Mouse (Mus musculus) forebrain, embryonic 12.5 days (tissue): ENCODE measurements around the gene Neurl4. TPM values are rescaled to one million over a fixed set of nuclear protein-coding genes. Genes with fewer than 3 reads are reported as not detected.
"Not testable (repeated sequence)": the region's sequence is repeated elsewhere in the genome, so short reads cannot be mapped to it uniquely, and the experiment has no call there.

ENCODE experiments used
- ATAC-seq: fragments of 200-750 bp; cut with Nextera tagmentation; 2 replicates; pipeline ENCODE4 v1.8.0; 2017; ENCODE audit warnings: moderate TSS enrichment; ENCODE audit not compliant: low FRiP score
- H3K27ac ChIP-seq: fragments of 300-500 bp; sonication (generic); 2 replicates; pipeline ENCODE4 v1.5.1; 2016; ENCODE audit warnings: mild to moderate bottlenecking
- H3K27me3 ChIP-seq: fragments of 300-500 bp; sonication (generic); 2 replicates; pipeline ENCODE4 v1.6.1; 2016; ENCODE audit warnings: mild to moderate bottlenecking
- H3K36me3 ChIP-seq: fragments of 300-500 bp; sonication (generic); replicated peaks from 2 replicates; pipeline ENCODE4 v1.6.1; 2016; ENCODE audit warnings: mild to moderate bottlenecking
- H3K4me1 ChIP-seq: fragments of 300-500 bp; sonication (generic); 2 replicates; pipeline ENCODE4 v1.6.1; 2016
- H3K4me2 ChIP-seq: fragments of 300-500 bp; sonication (generic); 2 replicates; pipeline ENCODE4 v1.6.1; 2016; ENCODE audit warnings: mild to moderate bottlenecking, moderate library complexity
- H3K4me3 ChIP-seq: fragments of 300-500 bp; sonication (generic); replicated peaks from 2 replicates; pipeline ENCODE4 v1.5.1; 2016; ENCODE audit warnings: mild to moderate bottlenecking
- H3K9ac ChIP-seq: fragments of 300-500 bp; sonication (generic); 2 replicates; pipeline ENCODE4 v1.6.1; 2016; ENCODE audit warnings: mild to moderate bottlenecking
- H3K9me3 ChIP-seq: fragments of 300-500 bp; sonication (generic); 2 replicates; pipeline ENCODE4 v1.6.1; 2016
- WGBS: fragments of 180-500 bp; shearing (Covaris S2); methylation state at CpG from one replicate; pipeline ENCODE4 v1.1.7; 2016; 5-methylcytosine and 5-hydroxymethylcytosine counted together
- polyA plus RNA-seq: library from polyadenylated mRNA; unstranded; fragments of >200 nt; fragmentation: Nextera tagmentation; extraction: Ambion mirVana; gene quantifications from 2 replicates; pipeline ENCODE4 v1.2.1, GENCODE M21; 2016

Gene Neurl4
- polyA plus RNA-seq, 1 experiment from 2014 or later: 19.3 TPM

DNA sequence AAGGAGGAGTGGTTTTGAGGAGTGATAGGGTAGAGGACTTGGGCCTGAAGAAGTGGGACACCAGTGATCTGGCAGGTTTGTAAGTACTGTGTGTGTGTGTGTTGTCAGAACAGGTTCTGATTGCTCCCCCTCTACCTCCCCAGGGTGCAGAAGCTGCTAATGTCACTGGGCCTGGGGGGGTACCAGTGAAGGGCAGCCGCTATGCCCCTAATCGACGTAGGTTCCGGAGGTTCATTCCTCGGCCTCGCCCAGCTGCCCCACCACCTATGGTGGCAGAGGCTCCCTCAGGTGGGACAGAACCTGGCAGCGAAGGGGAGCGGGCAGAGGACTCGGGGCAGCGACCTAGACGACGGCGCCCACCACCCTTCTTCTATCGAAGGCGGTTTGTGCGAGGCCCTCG is 38.9 kb downstream of the Neurl4 start:
- H3K27me3 ChIP-seq: peaks cover 39% of the 10 kb centered on the region
- peaks cover 22% of the 10 kb centered on the region for H3K4me1 ChIP-seq

DNA sequence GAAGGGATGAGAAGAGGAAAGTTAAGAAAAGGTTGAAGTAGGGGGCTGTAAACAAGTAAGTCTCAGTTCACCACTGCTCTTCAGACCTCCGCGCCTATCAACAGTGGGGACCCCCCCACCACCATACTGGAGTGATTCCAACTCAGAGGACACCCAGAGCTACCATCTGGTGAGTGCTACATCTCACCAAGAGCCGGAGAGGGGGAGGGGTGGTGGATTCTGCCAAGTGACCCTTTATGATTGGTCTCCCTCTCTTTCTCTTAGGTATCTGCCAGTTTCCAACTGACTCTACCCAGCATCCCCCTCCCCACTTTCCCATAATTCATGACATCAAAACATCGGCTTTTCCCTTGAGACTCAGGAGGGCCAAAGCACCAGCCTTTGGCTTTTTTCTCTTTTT is 40.1 kb downstream of the Neurl4 start:
- no peaks in the 10 kb centered on the region for H3K9me3 ChIP-seq
- 86% methylated on average over 4 of the region's 4 CpGs for WGBS
- H3K36me3 ChIP-seq: peaks cover 18% of the 10 kb centered on the region

More for the DNA sequence above, 38.9 kb downstream of the Neurl4 start:
- Histone ChIP-seq H3K36me3 (peaks cover 10% of the 10 kb centered on the region), H3K4me2 (no peak overlapping the region), H3K9me3 (no peaks in the 10 kb centered on the region), H3K9ac (no peak overlapping the region), H3K4me3 (no peak overlapping the region), H3K27ac (no peak overlapping the region)
- 92% methylated on average over 17 of the region's 17 CpGs for WGBS
- no peak for ATAC-seq

DNA sequence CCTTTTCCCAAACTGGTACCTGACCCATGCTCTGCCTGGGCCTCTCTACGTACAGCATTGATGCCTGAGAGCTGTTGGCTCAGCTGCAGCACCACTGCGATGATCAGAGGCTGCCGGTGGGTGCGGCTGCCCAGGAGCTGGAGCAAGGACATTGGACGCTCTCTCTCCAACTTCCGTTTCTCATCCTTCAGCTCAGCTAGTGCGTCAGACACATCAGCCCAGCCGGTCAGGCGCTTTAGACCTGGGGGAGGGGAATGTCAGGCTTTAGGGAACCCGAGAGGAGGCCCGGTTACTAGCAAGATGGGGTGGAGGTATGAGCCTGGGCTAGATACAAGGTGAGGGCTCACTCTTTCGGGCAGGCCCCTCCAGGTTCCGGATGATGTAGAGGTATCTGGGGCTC is 44.3 kb downstream of the Neurl4 start:
- Histone ChIP-seq H3K4me2 (no peak overlapping the region), H3K9me3 (no peaks in the 10 kb centered on the region), H3K4me1 (peaks cover 25% of the 10 kb centered on the region), H3K27ac (no peak overlapping the region), H3K27me3 (0 out of 2 replicates have a peak, but pooled peaks cover 3% of the 10 kb centered on the region), H3K4me3 (no peak overlapping the region), H3K9ac (no peak overlapping the region), H3K36me3 (peaks cover 18% of the 10 kb centered on the region)
- WGBS: 85% methylated on average over 13 of the region's 13 CpGs
- ATAC-seq: no peak

More for the DNA sequence above, 40.1 kb downstream of the Neurl4 start:
- peaks cover 15% of the 10 kb centered on the region for H3K4me1 ChIP-seq
- H3K9ac ChIP-seq: no peak overlapping the region
- peaks cover 33% of the 10 kb centered on the region for H3K27me3 ChIP-seq
- H3K4me3 ChIP-seq: no peak overlapping the region
- no peak overlapping the region for H3K27ac ChIP-seq
- H3K4me2 ChIP-seq: no peak overlapping the region
- no peak for ATAC-seq

DNA sequence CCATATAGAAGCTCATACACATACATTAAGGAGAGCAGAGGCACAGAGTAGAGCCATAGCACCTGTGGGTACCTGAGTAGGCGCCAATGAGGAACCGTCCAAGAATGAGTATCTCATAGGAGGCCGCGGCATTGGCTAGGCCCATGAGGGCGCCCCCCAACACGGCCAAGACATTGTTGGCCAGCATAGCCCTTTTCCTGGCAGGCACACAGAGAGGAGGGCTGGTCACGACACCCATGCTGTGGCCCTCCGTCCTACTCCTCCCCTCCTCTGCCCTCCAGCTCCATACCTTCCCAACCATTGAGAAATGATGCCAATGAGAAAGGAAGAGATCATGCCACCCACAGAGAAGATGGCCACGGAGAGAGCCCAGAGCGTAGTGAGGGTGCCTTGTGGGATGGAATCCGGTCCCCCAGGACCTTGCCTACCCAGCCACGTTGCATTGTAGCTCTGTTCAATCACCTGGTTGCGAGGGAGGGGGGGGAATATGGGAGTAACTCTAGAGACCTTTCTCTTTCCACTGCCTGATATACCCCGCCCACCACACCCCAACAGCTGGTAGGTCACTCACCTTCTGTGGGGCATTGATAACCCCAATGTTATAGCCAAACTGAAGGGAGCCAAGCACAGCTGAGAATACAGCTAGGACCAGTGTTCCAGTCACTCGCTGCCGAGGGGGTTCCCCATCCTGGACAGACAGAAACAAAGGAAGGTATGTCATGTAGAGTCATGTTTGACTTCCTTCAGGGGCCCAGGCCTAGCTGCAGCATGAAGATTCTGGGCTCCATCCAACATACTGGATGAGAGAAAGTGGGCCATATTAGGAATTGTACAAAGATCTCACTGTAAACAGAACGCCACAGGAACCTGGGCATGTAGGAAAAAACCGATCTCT is 45.4 kb downstream of the Neurl4 start:
- Histone ChIP-seq H3K4me2 (peak overlapping the region; percentile 68; the same call in 1 of the 2 replicates), H3K9ac (no peak overlapping the region), H3K9me3 (no peaks in the 10 kb centered on the region), H3K36me3 (peaks cover 18% of the 10 kb centered on the region), H3K27me3 (peaks cover 9% of the 10 kb centered on the region; the same call in 1 of the 2 replicates), H3K4me1 (peaks cover 25% of the 10 kb centered on the region), H3K4me3 (peak overlapping the region; percentile 45; the same call in 1 of the 2 replicates), H3K27ac (no peak overlapping the region)
- WGBS: 92% methylated on average over 18 of the region's 18 CpGs
- no peak for ATAC-seq

DNA sequence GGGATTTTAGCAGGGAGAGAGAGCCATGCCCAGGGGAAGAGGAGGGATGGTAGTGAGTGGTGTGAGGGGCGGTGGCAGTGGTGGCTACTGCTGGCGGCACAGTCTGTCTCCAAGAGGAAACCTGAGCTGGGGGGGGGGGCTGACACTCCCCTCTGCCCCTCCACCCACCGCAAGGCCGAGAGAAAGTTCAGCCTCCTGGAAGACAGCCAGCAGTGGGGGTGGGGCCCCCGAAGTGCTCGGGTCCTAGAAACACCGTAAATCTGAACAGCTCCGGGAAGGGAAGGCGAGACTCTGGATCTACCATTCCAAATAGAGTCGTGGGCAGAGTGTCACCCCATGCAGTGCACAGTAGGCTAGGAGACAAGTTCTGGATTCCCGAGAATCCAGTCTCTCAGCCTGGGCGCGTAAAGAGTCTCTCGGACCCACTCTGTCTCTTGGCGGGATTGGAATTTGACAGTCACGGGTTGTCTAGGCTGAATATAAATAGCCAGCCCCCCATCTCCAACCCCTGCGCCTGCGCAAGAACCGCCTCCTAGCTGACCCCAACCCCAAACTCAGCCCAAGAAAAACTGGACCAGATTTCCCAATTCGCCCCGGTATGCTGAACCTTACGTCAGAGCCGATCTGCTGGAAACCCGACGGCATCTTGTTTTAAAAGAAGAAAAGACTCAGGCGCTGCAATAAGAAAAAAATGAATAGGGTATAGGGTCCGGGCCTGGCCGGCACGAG is 46.6 kb downstream of the Neurl4 start:
- peaks cover 18% of the 10 kb centered on the region for H3K36me3 ChIP-seq
- H3K9me3 ChIP-seq: no peaks in the 10 kb centered on the region

DNA sequence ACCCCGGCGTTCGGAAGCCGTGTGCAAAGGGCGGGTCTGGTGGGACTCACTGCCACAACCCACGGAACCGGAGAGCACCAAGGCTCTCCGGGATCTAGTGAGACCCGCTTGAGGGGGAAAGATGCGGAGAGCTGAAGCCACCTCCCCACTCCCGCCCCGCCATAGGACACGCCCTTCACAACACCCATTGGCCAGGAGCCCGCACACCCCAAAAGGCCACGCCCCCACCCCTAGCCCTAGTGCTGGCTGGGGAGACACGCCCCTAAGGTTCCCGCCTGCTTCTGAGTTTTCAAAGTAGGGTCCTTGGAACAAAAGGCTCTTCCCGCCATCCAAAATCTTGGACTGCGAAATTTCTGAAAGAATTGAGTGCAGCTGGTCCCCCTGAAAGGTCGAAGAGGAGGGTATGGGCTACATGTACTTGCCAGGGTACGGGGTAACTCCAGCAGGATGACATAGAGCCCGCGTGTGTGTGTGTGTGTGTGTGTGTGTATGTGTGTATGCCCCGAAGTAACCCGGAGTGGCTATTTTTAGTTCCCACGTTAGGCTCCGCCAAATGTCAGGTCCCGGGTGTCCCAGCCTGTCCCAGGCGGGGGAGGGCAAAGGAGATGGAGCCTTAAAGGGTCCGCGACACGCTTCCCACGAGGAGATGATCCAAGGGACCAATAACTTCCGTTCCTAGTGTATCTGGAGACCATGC is 47.3 kb downstream of the Neurl4 start, which contains the start of gene Slc2a4:
Gene Slc2a4, minus strand, starts transcription at position 123 of the 697 bp plus-strand sequence.
- peak; percentile 96 for ATAC-seq
- 1% methylated on average over 34 of the region's 34 CpGs for WGBS

More for the DNA sequence above, 46.6 kb downstream of the Neurl4 start:
- peak overlapping the region; percentile 45 for H3K4me3 ChIP-seq
- WGBS: 3% methylated on average over 29 of the region's 29 CpGs
- H3K9ac ChIP-seq: peak overlapping the region; percentile 56
- peaks cover 13% of the 10 kb centered on the region for H3K27me3 ChIP-seq
- peak overlapping the region; percentile 68 for H3K4me2 ChIP-seq
- peak; percentile 39 for ATAC-seq
- H3K4me1 ChIP-seq: peaks cover 25% of the 10 kb centered on the region
- H3K27ac ChIP-seq: peak overlapping the region; percentile 71

DNA sequence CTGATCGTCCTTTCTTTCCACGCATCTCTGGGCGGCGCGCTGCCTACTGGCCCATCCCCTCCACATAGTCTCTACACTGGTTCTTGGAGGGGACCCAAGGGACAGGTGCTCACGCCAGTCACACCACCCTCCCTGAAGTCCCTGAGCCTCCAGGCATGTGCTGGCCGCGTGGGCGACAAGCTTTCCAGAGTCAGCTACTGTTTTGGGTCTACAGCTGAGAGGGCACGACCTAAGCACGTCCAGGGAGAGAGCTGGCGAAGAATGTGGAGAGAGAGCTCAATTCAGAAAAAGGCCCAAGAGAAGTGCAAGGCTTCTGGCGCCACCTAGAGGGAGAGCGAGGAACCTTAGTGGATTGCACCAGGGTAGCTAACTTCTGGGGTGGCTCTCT is 47.9 kb downstream of the Neurl4 start:
- Histone ChIP-seq H3K4me3 (peak overlapping the region; percentile 45), H3K27ac (peak overlapping the region; percentile 92), H3K36me3 (peaks cover 17% of the 10 kb centered on the region), H3K9ac (peak overlapping the region; percentile 57), H3K9me3 (no peaks in the 10 kb centered on the region), H3K27me3 (peaks cover 13% of the 10 kb centered on the region), H3K4me2 (peak overlapping the region; percentile 68), H3K4me1 (peaks cover 25% of the 10 kb centered on the region)
- ATAC-seq: peak; percentile 58
- 0% methylated on average over 14 of the region's 14 CpGs for WGBS

More for the DNA sequence above, 47.3 kb downstream of the Neurl4 start, which contains the start of gene Slc2a4:
- Histone ChIP-seq H3K4me2 (peak within 1 kb of the TSS; percentile 68), H3K36me3 (peaks cover 18% of the 10 kb centered on the region), H3K27ac (peak within 1 kb of the TSS; percentile 92), H3K9ac (peak within 1 kb of the TSS; percentile 57), H3K27me3 (peaks cover 13% of the 10 kb centered on the region), H3K9me3 (no peaks in the 10 kb centered on the region), H3K4me1 (peaks cover 25% of the 10 kb centered on the region), H3K4me3 (peak within 1 kb of the TSS; percentile 45)

DNA sequence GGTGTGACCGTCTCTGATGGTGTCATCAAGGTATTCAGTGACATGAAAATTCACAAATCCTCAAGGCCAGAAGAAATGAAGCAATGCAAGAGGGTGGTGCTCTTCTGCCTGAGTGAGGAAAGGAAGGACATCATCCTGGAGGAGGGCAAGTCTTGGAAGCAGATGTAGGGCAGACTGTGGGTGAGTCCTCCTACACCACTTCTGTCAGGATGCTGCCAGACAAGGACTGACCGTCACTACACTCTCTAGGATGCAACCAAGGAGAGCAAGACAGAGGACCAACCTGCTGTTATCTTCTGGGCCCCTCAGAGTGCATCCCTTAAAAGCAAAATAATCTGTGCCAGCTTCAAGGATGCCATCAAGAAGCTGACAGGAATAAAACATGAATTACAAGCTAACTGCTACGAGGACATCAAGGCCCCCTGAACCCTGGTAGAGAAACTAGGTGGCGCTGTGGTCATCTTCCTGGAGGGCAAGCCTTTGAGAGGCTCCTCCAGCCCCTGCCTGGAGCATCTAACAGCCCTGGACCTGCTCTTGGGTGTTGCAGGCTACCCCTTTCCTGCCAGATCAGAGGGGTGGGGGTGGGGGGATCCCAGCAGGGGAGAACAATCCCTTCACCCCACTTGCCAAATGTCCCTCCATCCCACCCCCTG is 50.1 kb downstream of the Neurl4 start:
- Histone ChIP-seq H3K9me3 (no peaks in the 10 kb centered on the region), H3K4me3 (no peak overlapping the region), H3K4me2 (no peak overlapping the region), H3K4me1 (peaks cover 25% of the 10 kb centered on the region), H3K36me3 (no peaks in the 10 kb centered on the region), H3K9ac (peak overlapping the region; percentile 17; the same call in 1 of the 2 replicates), H3K27me3 (peaks cover 13% of the 10 kb centered on the region), H3K27ac (no peak overlapping the region)
- ATAC-seq: no peak
- WGBS: 46% methylated on average over 4 of the region's 4 CpGs

DNA sequence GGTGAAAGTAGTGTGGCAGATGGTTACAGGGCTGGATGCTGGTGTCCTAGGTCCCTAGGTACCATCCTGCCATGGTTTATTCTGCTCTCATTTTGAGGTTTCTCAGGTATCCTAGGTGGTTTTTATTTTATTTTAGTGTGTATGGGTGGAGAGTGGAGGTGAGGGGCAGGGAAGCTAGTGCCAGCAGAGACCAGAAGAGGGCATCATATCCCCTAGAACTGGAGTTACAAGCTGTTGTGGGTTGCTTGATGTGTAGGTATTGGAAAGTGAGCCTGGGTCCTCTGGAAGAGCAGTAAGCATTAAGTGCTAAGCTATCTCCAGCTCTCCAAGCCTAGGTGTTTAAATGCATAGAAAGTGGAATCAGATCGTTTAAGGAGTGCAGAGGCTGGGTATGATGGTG is 51.4 kb downstream of the Neurl4 start:
- H3K4me1 ChIP-seq: peaks cover 14% of the 10 kb centered on the region
- H3K27me3 ChIP-seq: peaks cover 13% of the 10 kb centered on the region
- WGBS: 53% methylated on average over 1 of the region's 1 CpGs
- H3K9ac ChIP-seq: no peak overlapping the region
- no peak overlapping the region for H3K4me2 ChIP-seq
- H3K36me3 ChIP-seq: no peaks in the 10 kb centered on the region
- no peak for ATAC-seq
- H3K9me3 ChIP-seq: no peaks in the 10 kb centered on the region
- no peak overlapping the region for H3K27ac ChIP-seq
- no peak overlapping the region for H3K4me3 ChIP-seq

DNA sequence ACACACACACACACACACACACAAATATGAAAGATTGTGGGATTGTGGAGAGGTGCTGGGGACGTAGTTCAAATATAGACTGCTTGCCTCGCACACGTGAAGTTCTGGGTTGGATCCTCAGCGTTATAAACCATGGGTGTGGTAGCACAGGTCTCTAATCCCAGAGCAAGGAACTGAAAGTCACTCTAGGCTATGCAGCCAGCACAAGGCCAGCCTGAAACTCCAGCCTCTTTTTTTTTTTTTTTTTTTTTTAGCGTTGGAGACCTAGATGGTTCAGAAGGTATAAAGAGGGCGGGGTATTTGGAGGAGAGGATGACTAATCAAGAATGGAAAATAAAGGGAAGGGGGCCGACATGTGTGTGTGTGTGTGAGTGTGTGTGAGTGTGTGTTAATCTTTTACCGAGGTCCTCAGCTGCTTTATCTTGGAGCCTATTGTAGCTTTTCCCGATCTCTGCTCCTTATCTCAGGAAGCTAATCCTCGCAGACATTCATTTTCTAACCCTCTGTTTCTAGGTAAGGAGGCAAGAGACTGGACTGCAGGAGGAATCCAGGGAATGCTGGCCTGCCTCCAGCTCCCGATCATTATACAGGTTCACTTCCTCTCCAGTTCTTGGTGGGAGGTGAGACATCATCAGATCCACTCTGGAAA is 52.5 kb downstream of the Neurl4 start:
- no peak overlapping the region for H3K27ac ChIP-seq
- H3K4me1 ChIP-seq: peaks cover 7% of the 10 kb centered on the region
- H3K4me3 ChIP-seq: no peak overlapping the region
- 72% methylated on average over 11 of the region's 11 CpGs for WGBS
- H3K4me2 ChIP-seq: no peak overlapping the region
- ATAC-seq: no peak
- H3K36me3 ChIP-seq: no peaks in the 10 kb centered on the region
- H3K27me3 ChIP-seq: peaks cover 14% of the 10 kb centered on the region
- H3K9ac ChIP-seq: no peak overlapping the region
- H3K9me3 ChIP-seq: no peaks in the 10 kb centered on the region

DNA sequence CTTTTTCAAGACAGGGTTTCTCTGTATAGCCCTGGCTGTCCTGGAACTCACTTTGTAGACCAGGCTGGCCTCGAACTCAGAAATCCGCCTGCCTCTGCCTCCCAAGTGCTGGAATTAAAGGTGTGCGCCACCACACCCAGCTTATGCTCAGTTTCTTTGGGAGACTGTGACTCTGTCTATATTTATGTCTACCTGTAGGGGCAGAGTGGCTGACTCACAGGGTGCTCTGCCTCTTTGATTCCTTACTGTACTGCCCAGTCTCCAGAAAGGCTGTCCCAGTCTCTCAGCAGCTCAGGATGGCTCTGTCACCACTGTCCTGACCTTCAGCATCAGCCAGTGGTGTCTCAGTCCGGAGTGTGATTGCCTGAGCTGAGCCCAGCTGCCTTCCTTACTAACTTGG is 54.7 kb downstream of the Neurl4 start:
- H3K4me3 ChIP-seq, H3K27ac ChIP-seq, H3K4me2 ChIP-seq, H3K4me1 ChIP-seq, H3K36me3 ChIP-seq, ATAC-seq, H3K9me3 ChIP-seq, H3K9ac ChIP-seq: not testable (repeated sequence)
- H3K27me3 ChIP-seq: peaks cover 27% of the 10 kb centered on the region
- 71% methylated on average over 4 of the region's 4 CpGs for WGBS
